Mouse (Mus musculus): Measurements from ENCODE around the gene Dnal1. TPM values are rescaled to one million over a fixed set of nuclear protein-coding genes. Genes with fewer than 3 reads are reported as not detected.
A peak's percentile ranks its signal among the peaks of the same experiment; 100 is the strongest.

The Dnal1 gene
- polyA plus RNA-seq, 1 experiment from 2014 or later = 0.23 TPM

DNA sequence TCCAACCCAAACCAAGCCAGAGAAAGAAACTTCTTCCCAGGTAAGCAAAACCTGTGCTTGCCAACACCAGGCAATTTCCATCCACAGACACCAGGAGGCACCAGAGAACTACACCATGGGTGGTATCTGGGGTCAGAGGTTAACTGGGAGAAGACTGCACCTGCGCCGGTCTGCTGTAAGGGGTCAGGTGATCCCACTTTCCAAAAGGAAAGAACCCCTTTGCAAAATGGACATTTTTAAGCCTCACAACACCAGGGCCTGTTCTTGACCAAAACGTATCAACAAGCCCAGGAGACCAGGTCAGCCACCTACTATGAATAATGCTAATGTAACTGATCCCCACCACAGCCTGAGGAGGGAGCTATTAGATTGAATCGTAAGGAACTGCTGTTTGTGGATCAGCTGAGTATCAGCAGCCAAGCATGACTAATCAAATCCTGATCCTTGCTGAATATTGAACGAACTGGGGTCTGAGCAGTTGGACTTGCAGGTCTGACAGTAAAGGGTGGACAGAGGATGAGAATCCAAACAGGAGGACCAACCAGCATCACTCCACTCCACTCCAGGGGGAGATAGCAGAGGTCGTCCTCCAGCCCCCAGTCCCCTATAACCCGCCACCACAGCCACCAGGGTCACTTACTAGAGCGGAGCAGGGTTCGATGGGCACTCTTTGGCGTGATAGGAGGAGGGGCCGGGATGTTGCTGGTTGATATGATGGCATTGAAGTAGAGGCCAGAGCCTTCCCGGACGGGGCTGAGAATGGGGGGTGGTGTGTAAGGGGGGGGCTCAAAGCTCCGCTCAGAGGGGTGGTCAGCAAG lies 47.7 kb downstream of the Dnal1 start:
- 71% methylated on average over 14 of the region's 14 CpGs for WGBS (ENCODE audit: insufficient replicate concordance)
- Histone ChIP-seq H3K27me3 (no peaks in the 10 kb centered on the region), H3K4me1 (replicated peaks) (peaks cover 55% of the 10 kb centered on the region), H3K27ac (replicated peaks) (peak overlapping the region; percentile 81), H3K36me3 (replicated peaks) (peaks cover 100% of the 10 kb centered on the region), H3K9me3 (replicated peaks) (no peaks in the 10 kb centered on the region), H3K9ac (peak overlapping the region; percentile 23; the same call in 1 of the 2 replicates), H3K4me2 (peak overlapping the region; percentile 41), H3K4me3 (replicated peaks) (no peak overlapping the region)
- ATAC-seq (ENCODE audit: insufficient read depth) = peak; percentile 62

DNA sequence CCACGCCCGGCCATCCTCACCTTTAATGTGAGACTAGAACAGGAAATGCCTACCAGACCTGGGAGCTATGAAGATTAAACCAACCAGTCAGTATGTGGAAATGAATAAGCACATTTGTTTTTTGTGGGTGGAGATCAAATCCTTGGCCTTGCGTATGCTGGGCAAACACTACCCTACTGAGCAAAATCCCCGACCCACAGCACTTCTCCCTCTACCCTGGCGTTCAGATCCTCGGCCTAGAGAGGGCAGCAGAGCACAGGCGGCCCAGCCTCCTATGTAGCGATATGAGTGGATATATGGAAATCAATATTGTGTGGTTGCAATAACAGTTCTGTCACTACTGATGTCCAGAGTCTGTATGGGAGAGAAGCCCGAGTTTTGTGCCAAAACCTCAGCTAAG lies 49.0 kb downstream of the Dnal1 start:
- Histone ChIP-seq H3K9me3 (replicated peaks) (no peaks in the 10 kb centered on the region), H3K27me3 (no peaks in the 10 kb centered on the region), H3K36me3 (replicated peaks) (peaks cover 99% of the 10 kb centered on the region), H3K4me1 (replicated peaks) (peaks cover 62% of the 10 kb centered on the region), H3K27ac (replicated peaks) (peak overlapping the region; percentile 15), H3K4me3 (replicated peaks) (no peak overlapping the region), H3K9ac (no peak overlapping the region), H3K4me2 (no peak overlapping the region)
- ATAC-seq (ENCODE audit: insufficient read depth) = no peak
- 59% methylated on average over 9 of the region's 9 CpGs for WGBS (ENCODE audit: insufficient replicate concordance)

DNA sequence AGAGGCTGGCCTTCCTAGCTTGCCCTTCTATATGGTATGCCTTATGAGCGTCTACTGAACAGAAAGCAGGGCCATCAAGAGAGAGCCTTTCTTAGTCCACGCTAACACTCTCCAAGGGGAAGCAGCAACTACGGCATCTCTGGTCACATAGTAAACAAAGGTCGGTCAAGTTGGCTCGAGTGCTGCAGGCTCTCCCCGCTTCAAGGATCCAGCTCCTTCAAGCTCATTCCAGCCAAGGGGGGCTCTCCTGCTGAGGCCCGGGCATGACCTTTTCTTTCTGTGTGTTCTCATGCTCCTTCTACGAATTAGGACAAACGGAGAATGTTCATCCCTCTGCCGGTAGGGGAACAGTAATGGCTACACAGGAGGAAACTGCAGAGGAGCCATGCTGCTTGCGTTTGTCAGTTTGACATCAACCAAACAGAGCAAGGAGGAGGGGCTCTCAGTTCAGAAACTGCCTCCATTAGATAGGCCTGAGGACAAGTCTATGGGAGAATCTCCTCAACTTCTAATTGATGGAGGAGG lies 49.5 kb downstream of the Dnal1 start:
- H3K9me3 ChIP-seq (replicated peaks) = no peaks in the 10 kb centered on the region
- peaks cover 62% of the 10 kb centered on the region for H3K4me1 ChIP-seq (replicated peaks)
- no peak overlapping the region for H3K4me3 ChIP-seq (replicated peaks)
- H3K27me3 ChIP-seq = no peaks in the 10 kb centered on the region
- ATAC-seq (ENCODE audit: insufficient read depth) = no peak
- WGBS (ENCODE audit: insufficient replicate concordance) = 83% methylated on average over 11 of the region's 11 CpGs
- no peak overlapping the region for H3K9ac ChIP-seq
- peak overlapping the region; percentile 15 for H3K27ac ChIP-seq (replicated peaks)
- H3K36me3 ChIP-seq (replicated peaks) = peaks cover 99% of the 10 kb centered on the region
- H3K4me2 ChIP-seq = no peak overlapping the region

DNA sequence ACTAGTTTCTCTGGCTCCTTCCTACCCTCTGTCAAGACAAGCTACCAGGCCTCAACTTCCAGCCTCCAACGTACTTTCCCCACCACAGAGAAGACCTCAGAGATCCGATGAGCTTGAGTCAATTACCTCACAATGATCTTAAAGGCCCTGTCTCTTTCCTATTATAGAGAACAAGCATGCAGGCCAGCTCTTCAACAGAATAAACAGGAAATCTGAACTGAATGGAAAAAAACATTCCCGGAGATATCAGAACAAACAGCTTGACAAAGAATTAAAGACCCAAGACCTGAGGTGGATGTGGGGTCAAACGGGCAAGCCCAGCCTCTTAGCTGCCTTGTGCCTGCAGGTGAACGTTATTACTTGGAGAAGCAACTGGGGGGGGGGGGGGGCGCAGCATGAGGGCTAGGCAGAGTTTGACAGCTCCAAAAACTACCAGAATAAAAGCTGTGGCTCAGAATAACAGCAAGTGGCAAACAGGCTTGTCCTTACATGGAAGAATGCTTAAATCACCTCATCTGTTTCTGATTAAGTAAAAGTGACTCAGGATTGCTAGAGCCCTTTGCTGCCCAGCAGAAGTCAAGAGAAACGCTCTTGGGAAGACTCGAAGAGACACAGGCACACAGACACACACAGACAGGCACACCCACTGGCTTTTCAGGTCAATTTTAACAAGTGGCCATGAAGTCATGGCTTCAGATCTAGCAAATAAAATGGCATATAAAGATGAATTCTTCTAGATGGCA lies 51.6 kb downstream of the Dnal1 start:
- ATAC-seq (ENCODE audit: insufficient read depth) = no peak
- H3K9me3 ChIP-seq (replicated peaks) = no peaks in the 10 kb centered on the region
- H3K9ac ChIP-seq = no peak overlapping the region
- no peak overlapping the region for H3K4me3 ChIP-seq (replicated peaks)
- H3K4me1 ChIP-seq (replicated peaks) = peaks cover 62% of the 10 kb centered on the region
- peak overlapping the region; percentile 53; the same call in 1 of the 2 replicates for H3K27ac ChIP-seq (replicated peaks)
- no peak overlapping the region for H3K4me2 ChIP-seq
- WGBS (ENCODE audit: insufficient replicate concordance) = 54% methylated on average over 8 of the region's 8 CpGs
- no peaks in the 10 kb centered on the region for H3K27me3 ChIP-seq
- H3K36me3 ChIP-seq (replicated peaks) = peaks cover 98% of the 10 kb centered on the region

DNA sequence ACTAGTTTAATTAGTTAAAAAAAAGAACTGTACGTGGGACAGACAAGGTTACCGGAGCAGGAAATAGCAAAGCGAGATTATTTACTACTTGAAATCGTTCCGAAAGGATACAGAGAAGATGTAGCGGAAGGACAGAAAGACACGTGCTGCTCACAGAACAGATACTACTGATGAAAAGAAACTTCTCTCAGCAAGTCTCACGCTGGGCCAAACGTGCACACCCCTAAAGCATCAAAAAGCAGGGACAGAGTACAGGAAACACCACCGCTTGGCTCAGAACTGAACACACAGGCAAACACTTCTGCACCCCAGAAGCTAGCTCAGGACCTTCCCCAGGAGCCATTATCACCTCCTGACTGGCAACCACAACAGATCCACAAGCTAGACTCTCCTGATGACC lies 56.4 kb downstream of the Dnal1 start:
- H3K4me3 ChIP-seq (replicated peaks) = no peak overlapping the region
- H3K9ac ChIP-seq = no peak overlapping the region
- no peak for ATAC-seq (ENCODE audit: insufficient read depth)
- no peaks in the 10 kb centered on the region for H3K9me3 ChIP-seq (replicated peaks)
- H3K36me3 ChIP-seq (replicated peaks) = peaks cover 87% of the 10 kb centered on the region
- peaks cover 67% of the 10 kb centered on the region for H3K4me1 ChIP-seq (replicated peaks)
- no peaks in the 10 kb centered on the region for H3K27me3 ChIP-seq
- no peak overlapping the region for H3K27ac ChIP-seq (replicated peaks)
- 77% methylated on average over 10 of the region's 10 CpGs for WGBS (ENCODE audit: insufficient replicate concordance)
- no peak overlapping the region for H3K4me2 ChIP-seq

DNA sequence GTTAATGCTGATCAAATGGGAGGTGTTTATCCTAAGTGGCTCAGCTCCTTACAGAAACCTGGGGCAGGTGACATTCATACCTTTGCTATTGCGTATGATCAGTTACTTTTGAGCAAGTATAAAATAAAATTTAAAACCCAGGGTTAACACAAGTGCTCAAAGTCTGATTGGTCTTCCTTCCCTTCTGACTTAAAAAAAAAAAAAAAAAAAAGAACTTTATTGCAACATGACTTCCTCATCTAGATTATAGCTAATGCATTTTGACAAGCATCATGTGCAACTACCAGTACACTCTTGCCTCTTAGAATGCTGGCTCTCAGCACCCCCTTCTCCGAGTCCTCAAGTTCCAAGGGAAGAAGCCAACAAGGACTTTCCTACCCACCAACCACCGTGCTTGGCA lies 58.0 kb downstream of the Dnal1 start:
- Histone ChIP-seq H3K27ac (replicated peaks) (no peak overlapping the region; the same call in 1 of the 2 replicates), H3K36me3 (replicated peaks) (peaks cover 71% of the 10 kb centered on the region), H3K4me2 (no peak overlapping the region), H3K9me3 (replicated peaks) (no peaks in the 10 kb centered on the region), H3K9ac (no peak overlapping the region), H3K4me1 (replicated peaks) (peaks cover 68% of the 10 kb centered on the region), H3K4me3 (replicated peaks) (no peak overlapping the region), H3K27me3 (no peaks in the 10 kb centered on the region)
- 89% methylated on average over 3 of the region's 3 CpGs for WGBS (ENCODE audit: insufficient replicate concordance)
- ATAC-seq (ENCODE audit: insufficient read depth) = no peak

DNA sequence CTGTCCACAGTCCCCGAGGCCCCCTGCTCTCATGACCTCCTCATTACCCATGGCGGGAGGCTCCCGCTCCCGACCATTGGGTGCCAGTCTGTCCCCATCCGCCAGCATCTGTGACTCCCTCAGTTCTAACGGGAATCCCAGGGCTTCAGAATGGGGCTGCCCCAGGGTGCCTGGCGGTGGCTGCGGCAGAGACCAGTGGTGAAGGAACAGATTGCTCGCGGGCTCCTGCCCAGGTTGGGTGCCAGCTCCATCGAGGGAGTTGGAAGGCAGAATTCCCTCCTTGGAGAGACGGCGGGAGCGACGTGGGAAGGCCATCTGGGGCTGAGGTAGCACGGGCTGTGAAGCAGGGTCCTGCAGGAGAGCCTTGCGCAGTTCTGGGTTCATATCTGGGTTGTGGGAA lies 58.7 kb downstream of the Dnal1 start:
- WGBS (ENCODE audit: insufficient replicate concordance) = 90% methylated on average over 17 of the region's 17 CpGs
- Histone ChIP-seq H3K4me1 (replicated peaks) (peaks cover 72% of the 10 kb centered on the region), H3K36me3 (replicated peaks) (peaks cover 65% of the 10 kb centered on the region)

DNA sequence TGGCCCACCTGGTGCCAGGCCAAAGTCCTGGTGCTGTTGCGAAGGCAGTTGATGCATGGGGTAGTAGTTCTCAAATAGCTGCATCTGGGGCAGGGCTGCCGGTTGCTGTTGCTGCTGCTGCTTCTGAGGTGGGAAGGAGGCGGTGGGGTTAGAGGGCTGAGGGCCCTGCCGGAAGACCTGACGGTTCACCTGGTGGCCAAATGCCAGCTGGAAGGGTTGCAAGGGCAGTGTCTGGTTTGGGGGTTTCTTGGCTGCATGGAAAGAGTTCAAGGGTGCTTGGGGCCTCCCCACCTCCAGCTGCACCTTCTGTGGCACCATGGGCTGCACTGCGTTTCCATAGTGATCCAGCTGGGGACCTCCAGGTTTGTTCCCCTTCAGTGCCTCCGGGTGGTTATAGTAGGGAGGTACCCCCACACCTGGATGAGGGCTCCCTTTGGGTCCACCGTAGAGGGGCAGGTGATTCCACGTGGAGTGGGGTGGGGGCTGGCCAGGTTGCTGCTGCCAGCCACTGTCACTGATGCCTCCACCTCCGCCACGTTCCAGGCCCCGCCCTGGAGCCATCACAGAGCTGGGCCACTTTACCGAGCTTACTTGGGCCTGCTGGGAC lies 59.2 kb downstream of the Dnal1 start:
- Histone ChIP-seq H3K27me3 (no peaks in the 10 kb centered on the region), H3K4me1 (replicated peaks) (peaks cover 77% of the 10 kb centered on the region), H3K4me2 (peak overlapping the region; percentile 87), H3K9me3 (replicated peaks) (no peaks in the 10 kb centered on the region), H3K36me3 (replicated peaks) (peaks cover 61% of the 10 kb centered on the region), H3K27ac (replicated peaks) (peak overlapping the region; percentile 99), H3K9ac (no peak overlapping the region), H3K4me3 (replicated peaks) (no peak overlapping the region)
- ATAC-seq (ENCODE audit: insufficient read depth) = no peak
- WGBS (ENCODE audit: insufficient replicate concordance) = 81% methylated on average over 13 of the region's 13 CpGs

More for the DNA sequence above, 58.7 kb downstream of the Dnal1 start:
- Histone ChIP-seq H3K27me3 (no peaks in the 10 kb centered on the region), H3K9me3 (replicated peaks) (no peaks in the 10 kb centered on the region), H3K9ac (no peak overlapping the region), H3K27ac (replicated peaks) (no peak overlapping the region; the same call in 1 of the 2 replicates), H3K4me3 (replicated peaks) (no peak overlapping the region), H3K4me2 (no peak overlapping the region)
- ATAC-seq (ENCODE audit: insufficient read depth) = no peak

DNA sequence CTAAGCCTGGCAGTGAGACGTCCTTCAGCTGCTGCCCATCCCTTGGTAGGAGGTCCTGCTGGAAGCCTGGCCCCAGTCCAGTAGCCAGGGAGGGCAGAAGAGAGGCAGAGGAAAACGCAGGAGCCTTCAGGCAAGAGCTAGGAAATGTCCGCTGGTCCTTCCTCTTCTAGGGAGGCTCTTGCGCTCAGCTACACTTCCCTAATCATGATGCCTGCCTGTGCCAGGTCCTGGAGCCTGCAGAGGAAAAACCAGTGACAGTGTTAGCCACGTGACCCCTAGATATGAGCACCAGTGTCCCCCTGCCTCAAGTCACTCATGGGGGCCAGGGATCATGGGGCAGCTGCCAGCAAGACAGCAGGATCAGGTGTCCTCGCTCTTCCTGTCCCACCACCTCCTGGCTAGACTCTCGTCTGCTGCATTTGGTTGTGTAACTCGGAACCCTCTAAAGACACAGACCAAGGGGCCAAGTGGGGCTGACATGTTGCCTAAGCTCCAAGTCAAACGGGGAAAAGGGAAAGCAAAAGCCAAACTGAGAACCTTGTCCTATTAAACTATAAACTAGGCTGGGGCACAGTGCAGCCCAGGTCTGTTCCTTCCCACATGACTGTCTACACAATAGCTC lies 60.1 kb downstream of the Dnal1 start:
- Histone ChIP-seq H3K27me3 (no peaks in the 10 kb centered on the region), H3K4me2 (peak overlapping the region; percentile 87), H3K9ac (peak overlapping the region; percentile 41), H3K27ac (replicated peaks) (peak overlapping the region; percentile 99), H3K4me1 (replicated peaks) (peaks cover 86% of the 10 kb centered on the region), H3K4me3 (replicated peaks) (peak overlapping the region; percentile 62), H3K36me3 (replicated peaks) (peaks cover 53% of the 10 kb centered on the region), H3K9me3 (replicated peaks) (no peaks in the 10 kb centered on the region)
- ATAC-seq (ENCODE audit: insufficient read depth) = no peak
- WGBS (ENCODE audit: insufficient replicate concordance) = 50% methylated on average over 9 of the region's 9 CpGs

DNA sequence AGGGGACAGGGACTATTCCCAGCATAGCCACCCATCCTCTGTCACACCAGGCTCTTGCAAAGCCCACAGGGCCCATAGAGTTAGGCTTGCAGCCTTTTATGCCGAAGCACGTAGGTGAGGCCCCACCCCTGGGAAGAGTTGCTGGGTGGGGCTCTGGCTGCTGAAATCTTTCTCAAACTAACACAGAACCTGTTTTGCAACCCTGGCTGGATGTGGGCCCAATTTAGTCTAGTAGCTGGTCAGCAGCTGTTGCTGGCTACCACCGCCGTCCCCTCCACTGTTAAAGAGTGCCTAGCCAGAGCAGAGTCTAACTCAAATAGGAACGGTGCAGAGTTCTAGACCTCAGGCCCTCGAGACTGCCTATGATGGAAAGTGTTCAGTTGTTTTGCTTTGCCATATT lies 60.7 kb downstream of the Dnal1 start:
- H3K27ac ChIP-seq (replicated peaks) = peak overlapping the region; percentile 99
- no peaks in the 10 kb centered on the region for H3K27me3 ChIP-seq
- H3K4me2 ChIP-seq = peak overlapping the region; percentile 87
- ATAC-seq (ENCODE audit: insufficient read depth) = peak; percentile 10; the same call in 1 of the 2 replicates
- H3K4me3 ChIP-seq (replicated peaks) = peak overlapping the region; percentile 62
- H3K9me3 ChIP-seq (replicated peaks) = no peaks in the 10 kb centered on the region
- 36% methylated on average over 6 of the region's 6 CpGs for WGBS (ENCODE audit: insufficient replicate concordance)
- H3K9ac ChIP-seq = peak overlapping the region; percentile 41
- peaks cover 47% of the 10 kb centered on the region for H3K36me3 ChIP-seq (replicated peaks)
- H3K4me1 ChIP-seq (replicated peaks) = peaks cover 92% of the 10 kb centered on the region
